Mouse (Mus musculus) forebrain, embryonic 11.5 days (tissue): Measurements from ENCODE around the gene Slx1b. TPM values are rescaled to one million over a fixed set of nuclear protein-coding genes. Genes with fewer than 3 reads are reported as not detected.
A peak's percentile ranks its signal among the peaks of the same experiment; 100 is the strongest.

ENCODE experiments used
- ATAC-seq: fragments of 200-750 bp; cut with Nextera tagmentation; replicated peaks from 2 replicates; pipeline ENCODE4 v1.8.0; 2017; ENCODE audit warnings: moderate TSS enrichment; ENCODE audit not compliant: low FRiP score
- DNase-seq: peaks from one replicate; pipeline ENCODE4 v3.0.0-alpha.2; 2017; ENCODE audit warnings: low spot score
- H3K27ac ChIP-seq: fragments of 300-500 bp; sonication (generic); 2 replicates; pipeline ENCODE4 v1.5.1; 2014; ENCODE audit warnings: low read depth, low read length
- H3K27me3 ChIP-seq: fragments of 300-500 bp; sonication (generic); 2 replicates; pipeline ENCODE4 v1.6.1; 2014; ENCODE audit warnings: mild to moderate bottlenecking, low read length, mixed read lengths; ENCODE audit not compliant: control insufficient read depth, insufficient read depth
- H3K36me3 ChIP-seq: fragments of 300-500 bp; sonication (generic); 2 replicates; pipeline ENCODE4 v1.6.1; 2014; ENCODE audit warnings: mild to moderate bottlenecking, low read length, moderate library complexity, mixed read lengths; ENCODE audit not compliant: control insufficient read depth, insufficient read depth
- H3K4me1 ChIP-seq: fragments of 300-500 bp; sonication (generic); replicated peaks from 2 replicates; pipeline ENCODE4 v1.6.1; 2014; ENCODE audit warnings: low read length, mixed read lengths; ENCODE audit not compliant: control insufficient read depth, insufficient read depth
- H3K4me2 ChIP-seq: fragments of 300-500 bp; sonication (generic); 2 replicates; pipeline ENCODE4 v1.6.1; 2014; ENCODE audit warnings: low read depth, mild to moderate bottlenecking, low read length, moderate library complexity, mixed read lengths; ENCODE audit not compliant: severe bottlenecking
- H3K4me3 ChIP-seq: fragments of 300-500 bp; sonication (generic); 2 replicates; pipeline ENCODE4 v1.5.1; 2014; ENCODE audit warnings: low read depth, low read length
- H3K9ac ChIP-seq: fragments of 300-500 bp; sonication (generic); 2 replicates; pipeline ENCODE4 v1.6.1; 2014; ENCODE audit warnings: low read length
- H3K9me3 ChIP-seq: fragments of 300-500 bp; sonication (generic); 2 replicates; pipeline ENCODE4 v1.6.1; 2016; ENCODE audit warnings: low read length, mixed read lengths; ENCODE audit not compliant: control insufficient read depth
- WGBS: fragments of 180-500 bp; shearing (Covaris S2); extraction: QIAGEN DNeasy Blood & Tissue Kit; methylation state at CpG from one replicate; pipeline ENCODE4 v1.1.7; 2014; 5-methylcytosine and 5-hydroxymethylcytosine counted together
- polyA plus RNA-seq: library from polyadenylated mRNA; unstranded; fragments of >200 nt; fragmentation: Nextera tagmentation; extraction: Ambion mirVana; gene quantifications from 2 replicates; pipeline ENCODE4 v1.2.1, GENCODE M21; 2014

Gene Slx1b
- polyA plus RNA-seq, 1 experiment from 2014 or later, result 13.1 TPM

GRCm38 (mm10) chr7:126659771-126660170 lies 35.8 kb downstream of the Slx1b start:
- DNase-seq (no peak), ATAC-seq (no peak)
- Histone ChIP-seq H3K9me3 (no peaks in the 10 kb centered on the region), H3K27me3 (no peaks in the 10 kb centered on the region), H3K4me2 (no peak overlapping the region), H3K27ac (no peak overlapping the region), H3K36me3 (no peaks in the 10 kb centered on the region; the same call in 1 of the 2 replicates), H3K9ac (no peak overlapping the region), H3K4me3 (no peak overlapping the region), H3K4me1 (no peaks in the 10 kb centered on the region)
- WGBS, result 82% methylated on average over 3 of the region's 3 CpGs

GRCm38 (mm10) chr7:126657522-126657921 lies 38.1 kb downstream of the Slx1b start:
- WGBS, result 95% methylated on average over 1 of the region's 1 CpGs
- Histone ChIP-seq H3K9ac (no peak overlapping the region), H3K4me3 (no peak overlapping the region), H3K27me3 (no peaks in the 10 kb centered on the region), H3K36me3 (no peaks in the 10 kb centered on the region), H3K4me2 (no peak overlapping the region), H3K27ac (no peak overlapping the region), H3K4me1 (no peaks in the 10 kb centered on the region), H3K9me3 (no peaks in the 10 kb centered on the region)
- DNase-seq (no peak), ATAC-seq (no peak)

- no peaks in the 10 kb centered on the region for H3K36me3 ChIP-seq
- no peak overlapping the region for H3K4me3 ChIP-seq
- H3K4me2 ChIP-seq, result no peak overlapping the region
- H3K4me1 ChIP-seq, result no peaks in the 10 kb centered on the region
- H3K27ac ChIP-seq, result no peak overlapping the region
- no peaks in the 10 kb centered on the region for H3K27me3 ChIP-seq
- H3K9me3 ChIP-seq, result no peaks in the 10 kb centered on the region
- 96% methylated on average over 3 of the region's 3 CpGs for WGBS
- ATAC-seq (no peak), DNase-seq (no peak)
- no peak overlapping the region for H3K9ac ChIP-seq
Measured at GRCm38 (mm10) chr7:126655695-126656094, 39.9 kb downstream of the Slx1b start.

- peaks cover 3% of the 10 kb centered on the region; the same call in 1 of the 2 replicates for H3K4me1 ChIP-seq
- 90% methylated on average over 2 of the region's 2 CpGs for WGBS
- H3K27ac ChIP-seq, result no peak overlapping the region
- H3K36me3 ChIP-seq, result no peaks in the 10 kb centered on the region
- no peak for DNase-seq
- ATAC-seq, result no peak
- H3K4me3 ChIP-seq, result no peak overlapping the region
- no peak overlapping the region for H3K4me2 ChIP-seq
- no peak overlapping the region for H3K9ac ChIP-seq
- H3K27me3 ChIP-seq, result no peaks in the 10 kb centered on the region
- H3K9me3 ChIP-seq, result no peaks in the 10 kb centered on the region
Measured at GRCm38 (mm10) chr7:126653991-126654390, 41.6 kb downstream of the Slx1b start.

GRCm38 (mm10) chr7:126650852-126651251 lies 44.7 kb downstream of the Slx1b start:
- Histone ChIP-seq H3K27ac (no peak overlapping the region), H3K9me3 (no peaks in the 10 kb centered on the region), H3K9ac (no peak overlapping the region), H3K4me1 (peaks cover 3% of the 10 kb centered on the region; the same call in 1 of the 2 replicates), H3K27me3 (no peaks in the 10 kb centered on the region), H3K36me3 (no peaks in the 10 kb centered on the region), H3K4me3 (no peak overlapping the region), H3K4me2 (no peak overlapping the region)
- WGBS, result 96% methylated on average over 2 of the region's 2 CpGs
- ATAC-seq (no peak), DNase-seq (no peak)

GRCm38 (mm10) chr7:126649231-126650051 lies 46.1 kb downstream of the Slx1b start, which contains the start of gene Sgf29:
Gene Sgf29, plus strand, starts transcription at chr7:126649309.
- H3K9ac ChIP-seq, result peak within 1 kb of the TSS; percentile 79
- peak within 1 kb of the TSS; percentile 54 for H3K4me3 ChIP-seq
- DNase-seq (peak; percentile 95), ATAC-seq (peak; percentile 96)
- H3K9me3 ChIP-seq, result no peaks in the 10 kb centered on the region
- H3K27ac ChIP-seq, result peak within 1 kb of the TSS; percentile 80
- H3K4me1 ChIP-seq, result peaks cover 3% of the 10 kb centered on the region; the same call in 1 of the 2 replicates
- H3K36me3 ChIP-seq, result no peaks in the 10 kb centered on the region
- 1% methylated on average over 57 of the region's 57 CpGs for WGBS
- H3K4me2 ChIP-seq, result peak within 1 kb of the TSS; percentile 62
- no peaks in the 10 kb centered on the region for H3K27me3 ChIP-seq

GRCm38 (mm10) chr7:126648486-126648885 lies 47.1 kb downstream of the Slx1b start:
- no peaks in the 10 kb centered on the region for H3K27me3 ChIP-seq
- no peaks in the 10 kb centered on the region for H3K36me3 ChIP-seq
- ATAC-seq (no peak), DNase-seq (no peak)
- no peak overlapping the region for H3K27ac ChIP-seq
- H3K4me1 ChIP-seq, result peaks cover 3% of the 10 kb centered on the region; the same call in 1 of the 2 replicates
- H3K9me3 ChIP-seq, result no peaks in the 10 kb centered on the region
- peak overlapping the region; percentile 62; the same call in 1 of the 2 replicates for H3K4me2 ChIP-seq
- H3K9ac ChIP-seq, result no peak overlapping the region
- 86% methylated on average over 4 of the region's 4 CpGs for WGBS
- H3K4me3 ChIP-seq, result peak overlapping the region; percentile 54; the same call in 1 of the 2 replicates

GRCm38 (mm10) chr7:126645708-126646107 lies 49.9 kb downstream of the Slx1b start:
- Histone ChIP-seq H3K4me1 (peaks cover 3% of the 10 kb centered on the region; the same call in 1 of the 2 replicates), H3K36me3 (no peaks in the 10 kb centered on the region), H3K27me3 (no peaks in the 10 kb centered on the region), H3K9ac (no peak overlapping the region), H3K4me2 (no peak overlapping the region), H3K9me3 (no peaks in the 10 kb centered on the region), H3K4me3 (no peak overlapping the region), H3K27ac (no peak overlapping the region)
- ATAC-seq (no peak), DNase-seq (no peak)
- 70% methylated on average over 5 of the region's 5 CpGs for WGBS

- no peak overlapping the region for H3K4me2 ChIP-seq
- no peaks in the 10 kb centered on the region for H3K36me3 ChIP-seq
- no peak overlapping the region for H3K4me3 ChIP-seq
Measured at GRCm38 (mm10) chr7:126644914-126645313, 50.7 kb downstream of the Slx1b start.

More at GRCm38 (mm10) chr7:126644914-126645313, 50.7 kb downstream of the Slx1b start:
- DNase-seq (no peak), ATAC-seq (no peak)
- Histone ChIP-seq H3K9ac (no peak overlapping the region), H3K9me3 (no peaks in the 10 kb centered on the region), H3K27me3 (no peaks in the 10 kb centered on the region), H3K4me1 (no peaks in the 10 kb centered on the region; the same call in 1 of the 2 replicates), H3K27ac (no peak overlapping the region)
